Mouse (Mus musculus) cerebellum, adult (tissue): ENCODE measurements around the gene Drc3.

Experiments
- ATAC-seq: cut with Nextera tagmentation; 2 replicates; pipeline ENCODE4 v1.9.2; 2017; ENCODE audit warnings: mild to moderate bottlenecking, moderate library complexity, mixed read lengths; ENCODE audit not compliant: insufficient number of reproducible peaks, low FRiP score, low TSS enrichment

Drc3 gene

DNA sequence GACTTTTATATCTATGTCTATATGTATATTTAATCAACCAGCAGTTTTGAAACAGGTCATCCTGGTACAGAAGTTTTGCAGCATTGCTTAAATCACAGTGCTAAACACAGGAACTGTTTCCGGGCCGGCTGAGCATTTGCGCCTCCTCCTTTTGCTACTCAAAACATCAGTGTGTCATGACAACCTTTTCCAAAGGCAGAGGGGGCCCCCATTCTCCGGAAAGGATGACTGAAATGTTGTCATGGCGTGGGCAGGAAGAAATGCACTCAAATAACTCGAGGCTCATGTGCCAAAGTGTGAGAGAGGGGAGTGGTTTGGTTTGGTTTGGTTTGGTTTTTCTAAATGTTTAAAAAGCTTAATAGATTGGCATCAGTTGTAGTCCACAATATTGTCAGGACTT is 89.8 kb downstream of the Drc3 start:
- ATAC-seq, result no peak
